Mouse (Mus musculus): Measurements from ENCODE around the gene Zfp541.

DNA sequence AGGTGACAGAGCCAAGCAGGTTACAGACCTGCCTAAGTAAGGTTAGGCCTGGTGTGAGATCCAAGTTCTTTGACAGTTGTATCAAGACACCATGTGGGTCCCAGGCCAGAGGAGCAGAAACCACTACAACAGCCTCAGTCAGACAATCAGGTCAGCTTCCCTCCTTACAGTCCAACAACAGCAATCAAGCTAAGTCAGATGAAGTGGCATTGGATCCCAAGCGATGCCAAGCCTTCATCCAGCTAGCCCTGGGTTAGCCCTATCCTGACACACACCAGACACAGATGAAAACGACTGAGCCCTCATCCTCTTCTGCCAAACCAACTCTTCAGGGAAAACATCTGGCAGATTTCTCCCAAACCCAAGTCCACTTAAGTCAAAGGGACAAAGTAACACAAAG lies 16.1 kb upstream of the Zfp541 start:
- TF ChIP-seq CTCF (IDR thresholded peaks at IDR 0.05; ENCODE audit: control insufficient read depth, insufficient read depth, insufficient read length) (no peak), USF1 (IDR thresholded peaks at IDR 0.05; ENCODE audit: low read depth) (no peak), MAX (IDR thresholded peaks at IDR 0.05) (no peak), MYOD1 (IDR thresholded peaks at IDR 0.05; ENCODE audit: control insufficient read depth, insufficient read length, low read depth) (no peak), MYOG (IDR thresholded peaks at IDR 0.05; ENCODE audit: control insufficient read depth, extremely low read depth, insufficient read length) (no peak), CEBPB (IDR thresholded peaks at IDR 0.05; ENCODE audit: low read depth) (no peak), FOSL1 (IDR thresholded peaks at IDR 0.05; ENCODE audit: insufficient read depth, low read length, poor library complexity, severe bottlenecking) (no peak)

Measured in C2C12 (cell line).